Mouse (Mus musculus) bone marrow, adult 2 months (tissue): ENCODE data around the gene Camta1. TPM values are rescaled to one million over a fixed set of nuclear protein-coding genes. Genes with fewer than 3 reads are reported as not detected.

Experiments
- H3K27ac ChIP-seq: fragments of 200-500 bp; 2 replicates; pipeline ENCODE4 v1.5.1; 2012; ENCODE audit warnings: low read depth, mild to moderate bottlenecking, control low read depth, inconsistent platforms, low read length; ENCODE audit not compliant: control insufficient read depth, poor library complexity, insufficient read depth
- H3K4me1 ChIP-seq: fragments of 200-500 bp; 2 replicates; pipeline ENCODE4 v1.6.1; 2011; ENCODE audit warnings: low read length; ENCODE audit not compliant: control insufficient read depth, insufficient read depth
- H3K4me3 ChIP-seq: fragments of 200-500 bp; replicated peaks from 2 replicates; pipeline ENCODE3; 2011; ENCODE audit warnings: mild to moderate bottlenecking, low read depth, low read length, control low read depth; ENCODE audit not compliant: control insufficient read depth
- CTCF ChIP-seq: fragments of 200-500 bp; IDR thresholded peaks from 2 replicates; pipeline ENCODE4 v1.5.1; 2011; ENCODE audit warnings: low read length, control low read depth; ENCODE audit not compliant: control insufficient read depth, insufficient read depth
- POLR2A ChIP-seq: fragments of 200-500 bp; IDR thresholded peaks from 2 replicates; pipeline ENCODE4 v1.6.1; 2011; ENCODE audit warnings: low read depth, mild to moderate bottlenecking, control low read depth, low read length, borderline replicate concordance; ENCODE audit not compliant: control insufficient read depth
- WGBS: fragments of 180-500 bp; shearing (Covaris S2); methylation state at CpG from one replicate; pipeline ENCODE4 v1.1.7; 2018; 5-methylcytosine and 5-hydroxymethylcytosine counted together
- polyA plus RNA-seq: library from polyadenylated mRNA; stranded (reverse); fragments of >200 nt; gene quantifications from 2 replicates; pipeline ENCODE4 v1.2.4, GENCODE M21; 2011; ENCODE audit warnings: low replicate concordance; ENCODE audit not compliant: missing spikeins, insufficient read depth, insufficient read length

Gene Camta1
- polyA plus RNA-seq, 1 experiment, result 26.6 TPM

DNA sequence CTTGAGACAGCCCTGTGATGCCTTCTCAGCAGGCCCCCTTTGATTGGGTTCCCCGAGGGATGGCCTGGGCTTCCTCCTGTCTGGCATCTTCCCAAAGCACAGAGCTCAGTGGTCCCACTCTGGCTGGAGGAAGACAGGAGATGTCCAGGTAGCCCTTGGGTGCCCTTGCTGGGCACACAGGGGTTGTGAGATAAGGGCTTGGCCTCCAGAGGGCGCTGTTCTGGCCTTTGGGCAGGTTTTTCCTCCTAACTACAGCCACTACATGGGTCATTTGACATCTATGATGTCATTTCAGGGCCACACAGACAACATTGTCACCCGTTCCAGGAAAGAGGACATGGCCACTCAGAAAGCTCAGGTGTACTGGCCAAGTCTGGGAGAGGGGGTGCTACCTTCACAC is 703.4 kb downstream of the Camta1 start:
- TF ChIP-seq CTCF, result peak; percentile 16; the same call in 1 of the 2 replicates
- TF ChIP-seq POLR2A, result no peak
- Histone ChIP-seq H3K27ac (no peak overlapping the region), H3K4me1 (no peaks in the 10 kb centered on the region), H3K4me3 (no peak overlapping the region)
- 51% methylated on average over 3 of the region's 3 CpGs for WGBS

DNA sequence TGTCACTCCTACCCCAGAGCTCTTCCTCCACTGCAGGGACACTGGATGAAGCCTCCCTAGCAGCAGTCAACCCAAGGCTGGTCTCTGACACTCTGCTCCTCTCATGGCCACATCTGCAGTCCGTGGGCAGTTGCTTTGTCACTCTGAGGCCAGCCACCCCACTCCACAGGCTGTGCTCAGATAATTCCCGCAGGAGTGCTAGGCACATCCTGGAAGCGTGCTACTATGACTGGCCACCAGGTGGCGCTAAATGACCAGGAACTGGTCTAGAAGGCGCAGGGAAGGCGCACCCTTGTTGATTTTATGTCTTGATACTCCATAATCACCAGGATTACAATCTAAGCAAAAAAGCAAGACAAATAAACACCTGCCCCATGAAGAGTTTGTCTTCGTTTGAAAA is 704.8 kb downstream of the Camta1 start:
- Histone ChIP-seq H3K4me1 (no peaks in the 10 kb centered on the region), H3K27ac (no peak overlapping the region), H3K4me3 (no peak overlapping the region)
- TF ChIP-seq CTCF (peak; percentile 84), POLR2A (no peak)
- WGBS, result 4% methylated on average over 7 of the region's 7 CpGs

DNA sequence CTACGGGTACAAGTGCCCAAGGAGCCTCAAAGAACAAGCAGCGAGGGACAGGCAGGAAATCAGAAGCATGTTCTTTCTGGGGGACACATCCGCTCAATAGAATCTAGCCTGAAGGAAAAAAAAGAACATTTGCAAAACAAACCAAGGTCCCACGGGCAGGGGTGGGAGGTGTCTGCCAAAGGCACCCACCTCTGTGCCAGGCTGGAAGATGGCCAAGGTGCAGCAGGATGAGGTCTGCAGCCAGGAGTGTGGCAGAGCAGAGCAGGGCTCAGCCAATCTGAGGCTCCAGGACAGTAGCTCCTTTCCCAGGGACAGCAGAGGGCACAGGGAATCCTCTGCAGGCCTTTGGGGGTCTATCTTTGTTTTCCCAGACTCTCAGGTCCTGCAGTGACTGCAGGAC is 706.1 kb downstream of the Camta1 start:
- no peak overlapping the region for H3K4me3 ChIP-seq
- H3K27ac ChIP-seq, result no peak overlapping the region
- 53% methylated on average over 4 of the region's 4 CpGs for WGBS
- H3K4me1 ChIP-seq, result no peaks in the 10 kb centered on the region
- TF ChIP-seq CTCF (no peak), POLR2A (no peak)

DNA sequence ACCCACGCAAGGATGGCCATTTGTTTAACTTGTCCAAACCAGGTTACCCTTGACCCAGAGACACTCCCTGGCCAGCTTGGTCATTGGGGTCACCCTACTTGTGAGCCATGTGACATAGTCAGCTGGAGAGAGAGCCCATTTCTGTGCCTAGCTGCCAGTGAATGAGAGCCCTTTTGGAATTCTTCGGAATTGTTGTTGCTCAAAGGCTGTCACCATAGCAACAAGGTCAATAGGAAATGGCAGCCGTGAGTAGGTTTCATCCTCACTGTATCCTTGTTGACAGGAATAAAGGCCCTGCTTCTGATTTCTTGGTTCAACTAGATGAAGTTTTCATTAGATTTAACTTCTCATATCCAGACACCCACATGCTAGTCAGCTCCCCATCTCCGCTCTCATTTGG is 707.4 kb downstream of the Camta1 start:
- H3K27ac ChIP-seq, result no peak overlapping the region
- TF ChIP-seq CTCF (no peak), POLR2A (no peak)
- no peaks in the 10 kb centered on the region for H3K4me1 ChIP-seq
- no peak overlapping the region for H3K4me3 ChIP-seq
- 50% methylated on average over 4 of the region's 4 CpGs for WGBS

DNA sequence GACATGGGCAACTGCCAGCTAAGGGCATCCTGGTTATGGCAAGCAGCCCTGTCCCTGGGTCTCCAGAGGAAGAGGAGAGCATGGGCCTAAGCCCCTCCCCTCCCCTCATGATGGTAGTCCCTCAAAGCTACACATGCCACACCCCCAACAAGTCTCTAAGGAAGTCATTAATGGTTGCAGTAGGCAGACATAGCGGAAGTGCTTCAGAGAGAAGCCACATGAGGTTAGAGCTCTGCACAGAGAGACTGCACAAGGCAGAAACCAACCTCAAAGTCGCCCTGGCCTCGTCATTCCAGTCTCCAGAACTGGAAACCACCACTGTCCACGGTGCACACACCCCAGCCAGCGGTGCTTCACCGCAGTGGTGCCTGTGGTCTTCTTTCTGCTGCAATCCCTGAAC is 709.7 kb downstream of the Camta1 start:
- 19% methylated on average over 6 of the region's 6 CpGs for WGBS
- Histone ChIP-seq H3K4me1 (no peaks in the 10 kb centered on the region), H3K27ac (no peak overlapping the region), H3K4me3 (no peak overlapping the region)
- TF ChIP-seq POLR2A (no peak), CTCF (no peak)

DNA sequence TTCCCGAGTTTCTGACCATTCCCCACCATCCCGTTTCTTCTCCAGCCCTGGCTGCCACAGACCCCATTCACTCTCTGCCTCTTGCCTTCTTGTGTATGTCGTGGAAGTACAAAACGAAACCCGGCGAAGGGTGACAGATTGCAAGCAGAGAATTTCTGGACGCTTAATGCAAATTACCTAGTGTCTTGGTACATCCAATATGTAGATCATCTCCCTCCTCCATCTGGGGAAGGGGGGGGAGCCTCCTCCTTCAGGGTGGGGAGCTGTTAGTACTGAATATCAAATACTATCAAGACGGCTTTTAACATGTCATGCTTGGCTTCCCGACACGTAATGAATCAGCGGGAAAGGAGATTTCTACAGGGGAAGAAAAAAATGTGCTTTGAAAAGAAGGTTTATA is 710.8 kb downstream of the Camta1 start:
- Histone ChIP-seq H3K27ac (no peak overlapping the region), H3K4me1 (no peaks in the 10 kb centered on the region), H3K4me3 (no peak overlapping the region)
- 80% methylated on average over 11 of the region's 11 CpGs for WGBS
- no peak for TF ChIP-seq POLR2A
- no peak for TF ChIP-seq CTCF

DNA sequence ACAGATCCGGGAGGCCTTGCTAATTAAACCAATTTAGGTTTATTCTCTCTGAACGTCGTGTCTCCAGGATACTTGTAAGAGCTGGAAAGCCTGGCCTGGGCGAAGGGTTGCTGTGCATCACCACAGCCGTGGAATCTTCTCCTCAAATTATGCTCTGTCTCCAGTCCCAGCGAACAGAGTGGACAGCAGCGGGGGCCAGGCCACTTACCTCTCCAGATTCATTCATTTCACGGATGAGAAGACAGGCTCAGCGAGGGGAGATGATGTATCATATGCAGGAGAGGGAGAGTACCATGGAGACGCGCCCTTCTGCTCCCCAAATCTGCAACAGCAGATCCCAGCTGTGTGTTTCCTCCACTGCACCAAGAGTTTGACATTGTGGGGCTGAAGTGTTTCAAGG is 711.6 kb downstream of the Camta1 start:
- Histone ChIP-seq H3K4me1 (no peaks in the 10 kb centered on the region), H3K27ac (no peak overlapping the region), H3K4me3 (no peak overlapping the region)
- 74% methylated on average over 11 of the region's 11 CpGs for WGBS
- TF ChIP-seq CTCF (no peak), POLR2A (no peak)

DNA sequence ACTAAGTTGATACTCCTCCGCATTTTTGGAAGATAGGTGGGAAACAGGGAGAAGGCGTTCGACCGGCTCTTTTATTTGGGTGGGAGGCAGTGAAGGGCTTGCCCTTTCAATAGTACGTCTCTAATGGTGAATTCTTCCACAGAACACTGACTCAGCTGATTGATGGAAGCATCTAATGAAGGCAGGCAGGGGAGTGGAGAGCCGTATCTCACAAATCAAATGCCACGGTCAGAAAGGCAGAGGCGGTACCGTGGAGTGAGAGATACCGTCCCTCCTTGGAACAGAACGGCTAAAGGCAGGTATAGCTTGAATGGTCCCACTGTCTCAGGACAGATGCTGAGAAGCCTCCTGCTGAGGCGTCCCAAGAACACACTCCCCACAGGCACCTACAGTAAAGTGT is 714.1 kb downstream of the Camta1 start:
- TF ChIP-seq POLR2A (no peak), CTCF (no peak)
- H3K4me1 ChIP-seq, result no peaks in the 10 kb centered on the region
- H3K4me3 ChIP-seq, result no peak overlapping the region
- 54% methylated on average over 12 of the region's 12 CpGs for WGBS
- no peak overlapping the region for H3K27ac ChIP-seq

DNA sequence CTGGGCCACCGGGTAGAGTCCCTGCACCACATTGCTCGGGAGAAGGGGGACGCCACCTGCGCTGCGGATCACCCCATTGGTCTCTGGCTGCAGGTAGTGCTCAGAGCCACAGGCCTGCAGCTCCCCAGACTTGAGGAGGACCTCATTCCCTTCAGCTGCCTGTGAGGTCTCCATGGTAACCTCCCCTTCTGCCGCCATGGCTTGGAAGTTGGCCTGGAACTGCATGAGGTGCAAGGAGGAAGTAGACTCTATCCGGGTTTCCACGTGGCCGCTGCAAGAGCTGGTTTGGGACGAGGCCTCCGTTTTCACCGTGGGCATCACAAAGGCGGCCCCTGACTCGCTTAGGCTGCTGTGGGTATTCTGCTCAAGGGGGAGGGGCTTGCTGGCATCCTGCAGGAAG is 717.6 kb downstream of the Camta1 start:
- no peak overlapping the region for H3K27ac ChIP-seq
- 89% methylated on average over 14 of the region's 14 CpGs for WGBS

More for the DNA sequence above, 717.6 kb downstream of the Camta1 start:
- H3K4me3 ChIP-seq, result no peak overlapping the region
- TF ChIP-seq POLR2A (no peak), CTCF (no peak)
- H3K4me1 ChIP-seq, result no peaks in the 10 kb centered on the region
